Mouse (Mus musculus) heart, adult 8-10 months (tissue): ENCODE measurements around the gene Fggy. TPM values are rescaled to one million over a fixed set of nuclear protein-coding genes. Genes with fewer than 3 reads are reported as not detected.

ENCODE experiments used
- DNase-seq: peaks from one replicate; pipeline ENCODE4 v3.0.0; 2022; ENCODE audit warnings: low spot score
- total RNA-seq, 4 experiments: library from RNA; stranded (reverse); gene quantifications; 2 replicates each; pipeline ENCODE4 v1.2.4; 2022

Fggy gene
- total RNA-seq, 4 experiments from 2014 or later: 8.2 to 12.0 (median 9.5) TPM

DNA sequence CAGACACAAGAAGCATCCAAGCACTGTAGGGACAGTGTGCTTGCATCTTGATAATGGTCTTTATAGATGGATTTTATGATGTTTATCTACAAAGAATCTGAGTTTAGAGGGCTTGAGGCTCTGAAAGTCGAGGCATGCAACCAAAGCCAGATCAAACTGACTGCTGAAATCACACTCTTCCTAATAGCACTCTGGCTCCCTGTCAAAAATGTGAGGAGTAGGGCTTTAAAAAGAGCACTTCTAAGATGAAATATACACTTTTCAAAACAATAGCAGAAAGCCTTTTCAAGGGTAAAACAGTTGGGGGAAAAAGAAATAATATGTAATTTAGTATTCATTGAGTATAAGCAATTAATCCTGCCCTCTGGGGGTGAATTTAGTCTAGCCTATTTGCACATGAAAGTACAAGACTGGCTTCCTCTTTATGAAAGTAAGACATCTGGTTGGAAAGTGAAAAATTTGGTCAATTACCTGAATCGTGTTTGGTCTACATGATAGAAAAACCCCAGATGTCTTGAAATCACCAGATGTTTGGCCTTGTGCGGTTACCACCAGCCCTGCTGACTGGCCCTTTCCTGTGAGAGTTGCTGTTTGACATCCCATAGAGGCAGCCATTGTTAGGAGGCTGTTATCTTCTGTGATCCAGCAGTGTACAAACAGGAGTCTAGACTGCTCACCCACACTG lies 172.0 kb downstream of the Fggy start:
- no peak for DNase-seq

GRCm38 (mm10) chr4:95731110-95731509 lies 173.8 kb downstream of the Fggy start:
- no peak for DNase-seq

DNA sequence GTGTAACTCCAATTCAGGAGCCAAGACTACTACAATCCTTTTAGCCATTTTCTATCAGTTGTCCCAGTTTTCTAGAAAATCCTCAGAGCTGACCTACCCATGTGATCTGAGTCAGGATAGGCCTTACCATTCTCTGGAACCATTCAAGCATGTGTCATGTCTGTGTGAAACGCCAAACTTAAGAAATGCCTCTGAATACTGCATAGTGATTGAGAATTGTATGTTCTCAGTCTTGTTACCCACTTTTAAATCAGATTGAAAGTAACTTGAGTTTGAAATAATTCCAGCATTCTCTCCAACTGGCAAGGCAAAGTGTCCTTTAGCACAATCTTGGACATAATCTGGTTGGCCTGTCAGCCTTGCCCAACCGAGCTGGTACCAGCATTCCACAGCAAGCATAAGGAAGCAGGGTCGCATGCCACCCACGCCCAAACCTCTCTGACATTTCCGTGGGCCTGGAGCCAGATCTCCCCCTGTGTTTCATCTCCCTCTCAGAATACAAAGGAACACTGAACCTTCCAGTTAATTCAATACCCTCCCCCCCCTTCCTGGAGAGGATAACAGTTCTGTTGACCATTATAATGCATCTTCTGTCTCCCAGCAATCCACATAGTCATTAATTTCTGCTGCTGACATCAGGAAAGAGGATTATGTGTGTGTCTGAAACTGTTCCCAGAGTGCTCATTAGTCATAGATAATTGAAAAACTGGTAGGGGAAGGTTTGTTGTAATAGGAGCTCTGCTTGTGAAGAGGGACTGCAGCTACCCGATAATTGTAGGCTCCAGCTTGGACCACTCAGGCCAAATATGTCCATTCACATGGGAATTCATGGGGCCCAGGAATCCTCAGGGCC lies 176.3 kb downstream of the Fggy start:
- DNase-seq: no peak

GRCm38 (mm10) chr4:95735967-95736366 lies 178.7 kb downstream of the Fggy start:
- DNase-seq: no peak

- no peak for DNase-seq
Observed at GRCm38 (mm10) chr4:95736674-95737073, 179.4 kb downstream of the Fggy start.

GRCm38 (mm10) chr4:95738179-95738578 lies 180.9 kb downstream of the Fggy start:
- DNase-seq: peak; percentile 39

DNA sequence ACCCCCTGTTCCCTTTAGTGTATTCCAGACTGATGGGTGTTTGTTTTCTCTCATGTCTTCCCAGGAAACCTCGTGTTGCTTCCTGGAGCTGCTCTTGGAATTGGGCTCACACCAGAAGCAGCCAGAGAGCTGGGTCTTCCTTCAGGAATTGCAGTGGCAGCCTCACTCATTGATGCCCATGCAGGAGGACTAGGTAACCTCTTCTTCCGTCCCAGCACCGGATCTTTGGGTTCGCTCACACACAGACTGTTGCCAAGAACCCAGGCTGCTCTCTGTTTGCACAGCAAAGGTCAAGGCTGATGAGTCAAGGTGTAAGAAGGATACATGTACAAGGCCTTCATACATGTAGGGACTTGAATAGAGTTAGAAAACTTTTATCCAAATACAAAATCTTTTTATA lies 181.4 kb downstream of the Fggy start:
- no peak for DNase-seq

- DNase-seq: no peak
Observed at GRCm38 (mm10) chr4:95741115-95741734, 183.9 kb downstream of the Fggy start.

DNA sequence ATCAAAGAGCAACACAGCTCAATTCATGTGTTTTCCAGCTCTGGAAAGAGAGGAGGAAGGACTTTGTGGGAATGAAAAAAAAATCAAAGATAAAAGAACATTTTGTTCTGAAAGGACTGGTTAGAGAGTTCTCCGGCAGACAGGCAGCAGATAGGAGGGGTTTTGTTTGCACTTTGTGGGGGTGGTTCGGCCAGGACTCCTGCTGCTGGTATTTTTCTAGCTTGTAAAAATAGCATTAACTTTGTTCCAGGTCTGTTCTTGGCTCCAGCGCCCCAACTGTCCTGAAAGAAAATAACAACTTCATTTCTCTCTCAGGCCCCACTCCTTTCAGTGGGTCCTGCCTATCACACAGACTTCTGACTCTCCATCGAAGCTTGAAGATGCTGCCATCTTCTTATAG lies 185.7 kb downstream of the Fggy start:
- peak; percentile 49 for DNase-seq

- DNase-seq: no peak
Observed at GRCm38 (mm10) chr4:95746954-95747353, 189.6 kb downstream of the Fggy start.

- no peak for DNase-seq
Observed at GRCm38 (mm10) chr4:95747415-95748202, 190.3 kb downstream of the Fggy start.

DNA sequence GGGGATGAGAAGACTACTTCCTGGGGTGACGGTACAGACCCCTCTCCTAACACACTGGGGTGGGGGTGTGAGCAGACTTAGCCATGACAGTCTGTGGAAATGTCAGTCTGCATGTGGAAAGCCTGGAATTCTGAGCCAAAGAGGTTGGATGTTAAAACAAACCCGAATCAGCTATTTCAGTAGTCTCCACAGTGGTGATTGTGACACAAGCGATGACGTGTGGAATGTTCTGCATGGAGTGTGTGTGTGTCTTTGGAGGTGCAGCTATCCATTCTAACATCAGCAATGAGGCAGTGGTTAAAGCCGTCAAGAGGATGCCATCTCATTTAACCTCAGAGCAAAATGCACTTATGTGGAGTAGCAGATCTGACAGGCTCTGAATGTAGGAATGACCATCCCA lies 192.9 kb downstream of the Fggy start:
- no peak for DNase-seq

GRCm38 (mm10) chr4:95752538-95753188 lies 195.4 kb downstream of the Fggy start:
- no peak for DNase-seq

DNA sequence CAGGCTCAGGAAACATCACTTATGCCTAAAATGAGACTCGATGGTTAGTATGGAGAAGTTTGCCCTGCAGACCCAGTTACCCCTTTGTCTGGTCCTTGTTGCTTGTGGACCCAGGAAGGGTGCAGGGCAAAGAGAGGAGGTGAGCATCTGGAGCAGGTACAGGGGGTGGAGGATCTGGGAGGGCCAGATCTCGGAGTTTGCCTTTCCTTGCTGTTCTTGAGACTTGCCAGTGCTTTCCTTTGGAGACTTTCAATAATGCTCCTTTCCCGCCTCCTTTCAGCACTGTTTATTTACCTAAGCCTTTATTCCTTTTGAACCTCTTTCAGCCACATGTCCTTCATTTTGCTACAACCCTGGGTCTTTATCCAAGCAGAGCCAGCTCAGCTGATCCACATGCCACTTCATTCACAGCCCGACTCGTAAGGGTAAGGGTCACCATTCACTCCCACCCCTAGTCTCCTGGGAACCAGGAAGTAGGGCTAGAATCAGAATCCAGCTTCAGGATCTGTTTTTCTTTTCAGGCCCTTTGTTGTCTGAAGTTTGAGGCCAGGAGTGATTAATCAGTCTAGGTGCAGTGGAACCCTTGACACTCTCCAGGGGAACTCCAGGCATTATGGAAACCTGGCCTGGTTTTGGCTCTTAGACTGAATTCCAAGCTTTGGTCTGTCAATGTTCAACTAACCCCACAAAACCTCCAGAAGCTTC lies 201.9 kb downstream of the Fggy start:
- no peak for DNase-seq

DNA sequence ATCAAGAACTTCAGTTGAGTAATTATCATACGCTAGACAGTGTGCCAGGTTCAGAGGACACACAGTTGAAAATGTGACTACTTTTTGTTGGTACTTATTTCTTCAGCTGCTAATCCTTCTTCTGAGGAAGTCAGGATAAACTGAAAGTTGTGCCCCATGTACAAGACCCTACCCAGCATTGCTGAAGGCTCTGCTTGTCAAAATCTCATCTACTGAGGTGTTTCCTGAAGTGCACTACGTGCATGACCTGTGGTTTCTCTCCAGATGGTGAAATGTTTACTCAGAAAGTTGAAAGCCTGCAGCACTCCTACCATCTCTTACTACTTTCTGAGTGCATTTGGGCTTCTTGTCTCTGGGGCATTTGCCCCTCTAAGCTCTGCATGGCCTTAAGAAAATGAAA lies 208.1 kb downstream of the Fggy start:
- DNase-seq: no peak

- no peak for DNase-seq
Observed at GRCm38 (mm10) chr4:95770469-95770868, 213.2 kb downstream of the Fggy start.

GRCm38 (mm10) chr4:95771542-95771941 lies 214.2 kb downstream of the Fggy start:
- DNase-seq: no peak

DNA sequence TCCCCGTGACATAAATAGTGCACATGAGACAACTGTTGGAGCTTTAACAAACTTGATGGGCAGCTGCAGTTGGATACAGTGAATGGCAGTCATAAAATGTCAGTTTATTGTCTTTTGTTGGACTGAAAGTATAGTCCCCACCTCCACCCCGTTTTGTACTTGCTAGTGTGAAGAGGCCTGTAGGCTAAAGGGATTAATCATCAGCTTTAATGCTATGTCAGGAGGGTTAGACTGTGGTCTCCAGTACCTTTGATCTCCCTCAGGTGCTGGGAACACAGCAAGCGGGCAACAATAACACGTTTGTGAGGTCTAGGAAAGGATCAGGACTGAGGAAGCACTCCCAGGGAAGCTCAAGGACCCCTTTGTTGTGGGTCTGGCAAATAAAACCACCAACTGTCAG lies 214.6 kb downstream of the Fggy start:
- DNase-seq: no peak

GRCm38 (mm10) chr4:95772663-95773062 lies 215.4 kb downstream of the Fggy start:
- no peak for DNase-seq

DNA sequence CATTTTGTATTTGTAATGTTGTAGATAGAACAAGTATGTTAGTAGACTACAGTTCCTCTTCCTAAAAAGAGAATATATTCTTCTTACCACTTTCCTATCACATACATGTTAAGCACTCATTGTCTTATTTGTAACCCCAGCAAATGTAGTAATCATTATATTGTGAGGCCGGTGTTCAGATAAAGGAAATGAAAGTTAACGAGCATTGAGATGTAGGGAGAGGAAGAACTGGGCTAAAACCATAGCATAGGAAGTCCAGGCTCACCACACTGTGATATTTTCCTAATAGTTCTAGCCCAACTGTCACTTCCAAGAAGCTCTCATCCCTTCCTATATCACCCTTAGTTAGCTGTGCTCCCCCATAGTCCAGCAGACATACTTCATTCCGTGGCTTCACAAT lies 218.3 kb downstream of the Fggy start:
- no peak for DNase-seq

DNA sequence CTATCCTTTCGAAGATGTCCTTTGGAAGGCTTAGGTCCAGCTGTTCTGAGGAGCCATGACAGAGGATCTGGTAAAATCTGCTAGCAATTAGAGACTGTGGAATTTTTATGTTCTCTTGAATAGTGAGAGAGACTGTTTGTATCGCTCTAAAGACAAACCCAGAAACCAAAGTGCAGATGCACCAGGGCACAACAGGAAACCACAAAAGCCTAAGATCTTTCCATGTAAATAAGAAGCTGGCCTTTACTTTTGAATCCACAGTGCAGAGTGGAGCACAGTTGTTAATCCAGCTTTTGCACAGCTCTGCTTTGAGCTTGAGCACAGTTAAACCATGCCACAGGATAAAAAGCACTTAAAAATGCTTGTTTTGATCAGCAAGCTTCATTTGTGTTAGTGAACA lies 220.5 kb downstream of the Fggy start:
- no peak for DNase-seq
